17 mouse cellular contexts compared by ENCODE assay signal in genomic region chr7:101130646-101131045, GRCm38 (mm10). TPM values are rescaled to one million over a fixed set of nuclear protein-coding genes. Genes with fewer than 3 reads are reported as not detected.
DNase-seq lines count a peak whose midpoint lies in the region; ATAC-seq and TF ChIP-seq lines count a peak whose summit lies in the region.
"Had no signal": no experiment of that assay in that cellular context is flagged by ENCODE, and none has a peak within 500 bp of the region (broad histone marks: within the 10 kb centered on the region; RNA-seq: fewer than 3 reads in every experiment).

No protein-coding gene starts in this region.

- ATAC-seq in kidney, embryonic 15.5 days (replicated peaks; ENCODE audit: low FRiP score) = peak; percentile 56; the same call in 1 of the 2 replicates
- ATAC-seq: activated CD4-positive, CD25-positive, alpha-beta regulatory T cell, adult 4 months; forebrain, embryonic 13.5 days; forebrain, postnatal 0 days; Patski had no signal

- no peak overlapping the region for H3K4me3 ChIP-seq in kidney, adult 2 months (ENCODE audit: insufficient read depth, low read depth, low read length)
- no peak overlapping the region for H3K4me3 ChIP-seq in kidney, embryonic 15.5 days (replicated peaks)
- H3K4me3 ChIP-seq: embryonic facial prominence, embryonic 10.5 days; forebrain, embryonic 13.5 days; heart, embryonic 13.5 days had no signal

- no peak for TF ChIP-seq POLR2A in kidney, adult 2 months (IDR thresholded peaks at IDR 0.05; ENCODE audit: low read depth, low read length)

- TF ChIP-seq CTCF in kidney, adult 2 months (conservative IDR thresholded peaks at IDR 0.05; ENCODE audit: insufficient read depth, insufficient read length, low read depth, low read length) = no peak

- 45% methylated on average over 3 of the region's 3 CpGs for WGBS in kidney, adult 2 months
- 62% methylated on average over 3 of the region's 3 CpGs for WGBS in kidney, embryonic 15.5 days

- no peak overlapping the region for H3K27ac ChIP-seq in kidney, adult 2 months (ENCODE audit: insufficient read depth, low read depth, low read length)
- peak overlapping the region; percentile 73 for H3K27ac ChIP-seq in kidney, embryonic 15.5 days
- H3K27ac ChIP-seq: embryonic facial prominence, embryonic 10.5 days; forebrain, embryonic 13.5 days had no signal

- H3K27me3 ChIP-seq in kidney, adult 2 months (replicated peaks; ENCODE audit: control insufficient read depth, insufficient read depth, low read length) = no peaks in the 10 kb centered on the region
- no peaks in the 10 kb centered on the region for H3K27me3 ChIP-seq in kidney, embryonic 15.5 days
- H3K27me3 ChIP-seq: CH12.LX; forebrain, embryonic 13.5 days; heart, embryonic 13.5 days; Patski had no signal

- no peak overlapping the region for H3K4me2 ChIP-seq in kidney, embryonic 15.5 days
- H3K4me2 ChIP-seq: forebrain, embryonic 13.5 days; heart, embryonic 13.5 days had no signal

- peak; percentile 50 for DNase-seq in kidney, adult 2 months
- peak; percentile 52 for DNase-seq in kidney, postnatal 14 days
- DNase-seq in adrenal gland, postnatal 14 days = no peak
- no peak for DNase-seq in gastrocnemius, adult 8-10 months (ENCODE audit: low spot score in 2 of 2)
- DNase-seq in heart, adult 9 months (ENCODE audit: low spot score in 2 of 2) = no peak
- DNase-seq: adrenal gland, postnatal 25 days; cerebellum, adult 18-20 months; cerebellum, adult 9-11 months; forebrain, postnatal 0 days; gastrocnemius, postnatal 25 days had no signal

- no peaks in the 10 kb centered on the region for H3K9me3 ChIP-seq in kidney, embryonic 15.5 days (replicated peaks)
- H3K9me3 ChIP-seq: embryonic facial prominence, embryonic 10.5 days; forebrain, embryonic 13.5 days; heart, embryonic 13.5 days had no signal

- H3K4me1 ChIP-seq in kidney, adult 2 months (ENCODE audit: control insufficient read depth, insufficient read depth, low read length) = peaks cover 11% of the 10 kb centered on the region
- H3K4me1 ChIP-seq in kidney, embryonic 15.5 days = peaks cover 16% of the 10 kb centered on the region
- H3K4me1 ChIP-seq: embryonic facial prominence, embryonic 10.5 days had no signal

- H3K9ac ChIP-seq in kidney, embryonic 15.5 days = no peak overlapping the region
- H3K9ac ChIP-seq: forebrain, embryonic 13.5 days; forebrain, postnatal 0 days; heart, embryonic 13.5 days had no signal

- H3K36me3 ChIP-seq in kidney, adult 2 months (ENCODE audit: control insufficient read depth, insufficient read depth, low read length) = no peaks in the 10 kb centered on the region
- H3K36me3 ChIP-seq in kidney, embryonic 15.5 days = 0 out of 2 replicates have a peak, but pooled peaks cover 3% of the 10 kb centered on the region

RNA-seq across cellular contexts. Expression of gene Fchsd2, which starts 38.0 kb away (rescaled TPM):
- 5.3 and 7.1 TPM in 2 replicates for polyA plus RNA-seq in kidney, adult 2 months (2012; rRNA removed)
- polyA plus RNA-seq in kidney, embryonic 15.5 days (2015; fragmentation: Nextera tagmentation; extraction: Ambion mirVana) = 25.7 and 27.1 TPM in 2 replicates
- 21.6 and 31.8 TPM in 2 replicates for total RNA-seq in adrenal gland, postnatal 14 days (2021)
- total RNA-seq in gastrocnemius, adult 8-10 months (2022) = 1 to 10 TPM; 4.2 to 5.5 (median 5.0) TPM

Comparison
In these comparisons a context has a peak if more than half of its experiments do, and no peak if none do; other contexts are left out.
1. DNase-seq: peak in kidney, adult 2 months (single experiment) and kidney, postnatal 14 days (single experiment); none in adrenal gland, postnatal 14 days (single experiment), gastrocnemius, adult 8-10 months (0 of 2) and heart, adult 9 months (0 of 2).